Mouse (Mus musculus) spleen, adult 2 months (tissue): ENCODE results near the gene Hoxd13. TPM values are rescaled to one million over a fixed set of nuclear protein-coding genes. Genes with fewer than 3 reads are reported as not detected.
A peak's percentile ranks its signal among the peaks of the same experiment; 100 is the strongest.

Experiments used
- DNase-seq, 2 experiments: peaks; one replicate each; pipeline versions ENCODE4 v3.0.0 to v3.0.0-alpha.2; 2012 to 2021; ENCODE audit warnings: low spot score in 2 of 2, low read depth in 1 of 2
- H3K27ac ChIP-seq: fragments of 200-500 bp; 2 replicates; pipeline ENCODE4 v1.5.1; 2012; ENCODE audit warnings: low read length, inconsistent platforms; ENCODE audit not compliant: insufficient read depth
- H3K27me3 ChIP-seq: fragments of 200-500 bp; 2 replicates; pipeline ENCODE4 v1.6.1; 2012; ENCODE audit warnings: mild to moderate bottlenecking, moderate library complexity, low read length, inconsistent platforms; ENCODE audit not compliant: control insufficient read depth, insufficient read depth
- H3K36me3 ChIP-seq: fragments of 200-500 bp; 2 replicates; pipeline ENCODE4 v1.6.1; 2012; ENCODE audit warnings: mild to moderate bottlenecking, low read length, inconsistent platforms; ENCODE audit not compliant: control insufficient read depth, insufficient read depth
- H3K4me1 ChIP-seq: fragments of 200-500 bp; 2 replicates; pipeline ENCODE4 v1.6.1; 2011; ENCODE audit warnings: inconsistent platforms; ENCODE audit not compliant: control insufficient read depth, insufficient read depth, insufficient read length
- H3K4me3 ChIP-seq: fragments of 200-500 bp; 2 replicates; pipeline ENCODE4 v1.5.1; 2011; ENCODE audit warnings: mild to moderate bottlenecking, inconsistent platforms; ENCODE audit not compliant: insufficient read depth, insufficient read length; ENCODE audit errors: extremely low read depth
- CTCF ChIP-seq: fragments of 200-500 bp; IDR thresholded peaks from 2 replicates; pipeline ENCODE4 v1.5.1; 2011; ENCODE audit warnings: mild to moderate bottlenecking, inconsistent platforms; ENCODE audit not compliant: insufficient read depth, insufficient read length, insufficient replicate concordance; ENCODE audit errors: extremely low read depth
- POLR2A ChIP-seq: fragments of 200-500 bp; IDR thresholded peaks from 2 replicates; pipeline ENCODE4 v1.6.1; 2011; ENCODE audit warnings: low read depth, low read length, inconsistent platforms
- WGBS: fragments of 180-500 bp; shearing (Covaris S2); methylation state at CpG from one replicate; pipeline ENCODE4 v1.1.7; 2018; 5-methylcytosine and 5-hydroxymethylcytosine counted together
- polyA plus RNA-seq: library from polyadenylated mRNA; depleted of rRNA; stranded (reverse); fragments of >200 nt; gene quantifications from 2 replicates; pipeline ENCODE4 v1.2.3, GENCODE M21; 2012

Gene Hoxd13
- polyA plus RNA-seq, 1 experiment: not detected

GRCm38 (mm10) chr2:74656632-74657021 lies 11.5 kb upstream of the Hoxd13 start:
- no peak for TF ChIP-seq POLR2A
- TF ChIP-seq CTCF: no peak
- Histone ChIP-seq H3K4me1 (peaks cover 9% of the 10 kb centered on the region), H3K4me3 (no peak overlapping the region), H3K36me3 (no peaks in the 10 kb centered on the region), H3K27ac (no peak overlapping the region), H3K27me3 (peaks cover 55% of the 10 kb centered on the region)
- DNase-seq: no peak
- WGBS: 6% methylated on average over 4 of the region's 4 CpGs

GRCm38 (mm10) chr2:74657251-74658023 lies 10.7 kb upstream of the Hoxd13 start:
- TF ChIP-seq CTCF: no peak
- TF ChIP-seq POLR2A: no peak
- peaks cover 9% of the 10 kb centered on the region for H3K4me1 ChIP-seq
- H3K27me3 ChIP-seq: peaks cover 58% of the 10 kb centered on the region
- no peak overlapping the region for H3K27ac ChIP-seq
- H3K4me3 ChIP-seq: peak overlapping the region; percentile 11; the same call in 1 of the 2 replicates
- no peak for DNase-seq
- H3K36me3 ChIP-seq: no peaks in the 10 kb centered on the region
- WGBS: 4% methylated on average over 62 of the region's 62 CpGs

GRCm38 (mm10) chr2:74658024-74658666 lies 10.0 kb upstream of the Hoxd13 start:
- TF ChIP-seq CTCF (no peak), POLR2A (no peak)
- no peak for DNase-seq
- Histone ChIP-seq H3K27ac (no peak overlapping the region), H3K4me1 (peaks cover 9% of the 10 kb centered on the region), H3K36me3 (no peaks in the 10 kb centered on the region), H3K27me3 (peaks cover 58% of the 10 kb centered on the region), H3K4me3 (peak overlapping the region; percentile 11; the same call in 1 of the 2 replicates)
- WGBS: 7% methylated on average over 15 of the region's 15 CpGs

GRCm38 (mm10) chr2:74658667-74659371 lies 9.3 kb upstream of the Hoxd13 start:
- H3K27me3 ChIP-seq: peaks cover 59% of the 10 kb centered on the region
- TF ChIP-seq CTCF (no peak), POLR2A (no peak)
- peaks cover 9% of the 10 kb centered on the region for H3K4me1 ChIP-seq
- DNase-seq: no peak
- H3K36me3 ChIP-seq: no peaks in the 10 kb centered on the region
- 5% methylated on average over 47 of the region's 47 CpGs for WGBS
- no peak overlapping the region for H3K27ac ChIP-seq
- H3K4me3 ChIP-seq: 0 out of 2 replicates have a peak overlapping the region, but pooled peaks have one; percentile 1

DNA sequence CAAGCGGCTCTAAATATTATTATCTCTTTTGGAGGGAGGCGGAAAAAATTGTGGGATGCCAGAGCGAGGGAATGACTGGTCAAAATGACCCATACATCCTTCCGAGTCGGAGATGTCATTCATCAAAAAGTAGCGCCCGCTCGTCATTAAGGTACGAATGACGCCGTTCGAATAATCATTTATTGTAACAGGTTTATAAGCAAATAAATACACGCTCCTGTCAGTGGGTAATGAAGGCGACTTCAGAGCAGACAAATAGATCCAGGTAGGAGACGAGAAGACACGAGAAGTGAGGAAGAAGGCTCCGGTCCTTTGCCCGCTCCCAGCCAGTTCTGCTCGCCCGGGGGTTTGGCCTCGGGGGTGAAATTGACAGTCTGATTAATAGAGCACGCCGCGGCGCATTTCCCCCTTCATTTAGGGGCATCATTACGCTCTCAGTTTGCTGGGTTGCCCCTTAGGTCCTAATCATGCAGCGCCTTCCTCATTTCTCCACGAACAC lies 8.6 kb upstream of the Hoxd13 start, which contains the start of gene Evx2:
TSS of gene Evx2 (minus strand) at position 51 of the 499 bp plus-strand sequence.
- peaks cover 56% of the 10 kb centered on the region for H3K27me3 ChIP-seq
- DNase-seq: no peak
- 0 out of 2 replicates have a peak within 1 kb of the TSS, but pooled peaks have one; percentile 1 for H3K4me3 ChIP-seq
- no peaks in the 10 kb centered on the region for H3K36me3 ChIP-seq
- TF ChIP-seq CTCF (no peak), POLR2A (no peak)
- WGBS: 12% methylated on average over 28 of the region's 28 CpGs
- peaks cover 9% of the 10 kb centered on the region for H3K4me1 ChIP-seq
- H3K27ac ChIP-seq: no peak within 1 kb of the TSS
